In genomic region chr16:10372372-10372771, GRCm38 (mm10) we compare ENCODE assay signal across 22 mouse cellular contexts. TPM values are rescaled to one million over a fixed set of nuclear protein-coding genes. Genes with fewer than 3 reads are reported as not detected.
DNase-seq lines count a peak whose midpoint lies in the region; ATAC-seq and TF ChIP-seq lines count a peak whose summit lies in the region.
"Had no signal": no experiment of that assay in that cellular context is flagged by ENCODE, and none has a peak within 500 bp of the region (broad histone marks: within the 10 kb centered on the region; RNA-seq: fewer than 3 reads in every experiment).

No protein-coding gene starts in this region.

- H3K9ac ChIP-seq in stomach, embryonic 14.5 days (replicated peaks; ENCODE audit: low read depth, low read length), result no peak overlapping the region
- H3K9ac ChIP-seq: forebrain, embryonic 15.5 days; hindbrain, embryonic 15.5 days; midbrain, embryonic 12.5 days; neural tube, embryonic 15.5 days had no signal

- intact Hi-C loops in gastrocnemius, postnatal 14 days (cut with DNase I; ENCODE audit: low total_unique reads), result no loop called here
- intact Hi-C loops in gastrocnemius, adult 2 months (cut with DNase I), result no loop called here

- H3K27ac ChIP-seq in gastrocnemius, adult 2 months, result no peak overlapping the region
- H3K27ac ChIP-seq in stomach, embryonic 14.5 days (ENCODE audit: low read length), result 0 out of 2 replicates have a peak overlapping the region, but pooled peaks have one; percentile 15
- H3K27ac ChIP-seq: embryonic facial prominence, embryonic 10.5 days; forebrain, embryonic 15.5 days; hindbrain, embryonic 15.5 days; midbrain, embryonic 12.5 days; neural tube, embryonic 15.5 days had no signal

- no peak for ATAC-seq in stomach, embryonic 14.5 days (ENCODE audit: insufficient number of reproducible peaks, insufficient read depth, low FRiP score, low read depth)
- ATAC-seq: activated CD4-positive, CD25-positive, alpha-beta regulatory T cell, adult 4 months; forebrain, embryonic 15.5 days; intestine, embryonic 16.5 days had no signal

- H3K4me1 ChIP-seq in stomach, embryonic 14.5 days (ENCODE audit: control insufficient read depth, insufficient read depth, low read length), result peaks cover 26% of the 10 kb centered on the region; the same call in 1 of the 2 replicates

- H3K36me3 ChIP-seq in stomach, embryonic 14.5 days (ENCODE audit: control insufficient read depth, insufficient read depth, low read length), result no peaks in the 10 kb centered on the region
- H3K36me3 ChIP-seq: embryonic facial prominence, embryonic 10.5 days; forebrain, embryonic 15.5 days; hindbrain, embryonic 15.5 days; midbrain, embryonic 12.5 days; neural tube, embryonic 15.5 days had no signal

- no peak for TF ChIP-seq CTCF in gastrocnemius, adult 2 months (IDR thresholded peaks at IDR 0.05)

- H3K27me3 ChIP-seq in stomach, embryonic 14.5 days (ENCODE audit: control insufficient read depth, insufficient read depth, low read length), result no peaks in the 10 kb centered on the region
- H3K27me3 ChIP-seq: forebrain, embryonic 15.5 days; hindbrain, embryonic 15.5 days; midbrain, embryonic 12.5 days; neural tube, embryonic 15.5 days had no signal

- WGBS in stomach, embryonic 14.5 days, result 54% methylated on average over 4 of the region's 4 CpGs

- H3K4me3 ChIP-seq in gastrocnemius, adult 2 months, result no peak overlapping the region
- H3K4me3 ChIP-seq in stomach, embryonic 14.5 days (ENCODE audit: low read depth, low read length), result no peak overlapping the region
- H3K4me3 ChIP-seq: embryonic facial prominence, embryonic 10.5 days; forebrain, embryonic 15.5 days; hindbrain, embryonic 15.5 days; midbrain, embryonic 12.5 days; neural tube, embryonic 15.5 days had no signal

- H3K4me2 ChIP-seq in stomach, embryonic 14.5 days (replicated peaks; ENCODE audit: low read depth, low read length), result no peak overlapping the region
- H3K4me2 ChIP-seq: forebrain, embryonic 15.5 days; hindbrain, embryonic 15.5 days; midbrain, embryonic 12.5 days; neural tube, embryonic 15.5 days had no signal

- H3K9me3 ChIP-seq in stomach, embryonic 14.5 days (ENCODE audit: control insufficient read depth, low read depth, low read length), result no peaks in the 10 kb centered on the region
- H3K9me3 ChIP-seq: embryonic facial prominence, embryonic 10.5 days; forebrain, embryonic 15.5 days; hindbrain, embryonic 15.5 days; midbrain, embryonic 12.5 days; neural tube, embryonic 15.5 days had no signal

- DNase-seq in adrenal gland, adult 2 months, result peak; percentile 10
- no peak for DNase-seq in adrenal gland, postnatal 4 days (ENCODE audit: low spot score in 2 of 2)
- peak; percentile 31 for DNase-seq in gastrocnemius, postnatal 14 days
- DNase-seq in gastrocnemius, adult 2 months, result no peak
- peak; percentile 59 for DNase-seq in kidney, postnatal 10 days
- no peak for DNase-seq in kidney, adult 18-20 months
- DNase-seq in heart, adult 18-20 months, result no peak
- DNase-seq: adrenal gland, postnatal 10 days; lung, postnatal 14 days; right cerebral cortex, adult 18-20 months; right cerebral cortex, postnatal 4 days had no signal

RNA-seq across cellular contexts. Expression of gene Tekt5, which starts 22.9 kb away (rescaled TPM):
- not detected for total RNA-seq in adrenal gland, adult 2 months (2021)
- polyA plus RNA-seq in adrenal gland, adult 2 months (2012; rRNA removed), result 0.09 TPM in 1 of 2 replicates, not detected in the other
- under 1 TPM in 1 of 2 experiments, not detected in 1; 0.28 TPM for total RNA-seq in adrenal gland, postnatal 4 days (2021)
- under 1 TPM in 1 of 2 experiments, not detected in 1; 0.18 TPM for total RNA-seq in gastrocnemius, postnatal 14 days (2021)
- total RNA-seq in gastrocnemius, adult 2 months (2021), result not detected
- 0.70 and 1.0 TPM in 2 replicates for polyA plus RNA-seq in stomach, embryonic 14.5 days (2014; fragmentation: Nextera tagmentation; extraction: Ambion mirVana)
- not detected for total RNA-seq in heart, adult 18-20 months (2021)
- total RNA-seq: hematopoietic stem cell, adult 5-6 weeks; megakaryocyte, adult 5-6 weeks had no signal
- polyA plus RNA-seq: activated CD4-positive, CD25-positive, alpha-beta regulatory T cell, adult 4 months; limb, embryonic 11.5 days had no signal

RNA-seq across cellular contexts. Expression of gene Nubp1, which starts 39.4 kb away (rescaled TPM):
- 10 to 100 TPM; 25.8 to 27.9 TPM for total RNA-seq in adrenal gland, adult 2 months (2021)
- 17.2 and 19.7 TPM in 2 replicates for polyA plus RNA-seq in adrenal gland, adult 2 months (2012; rRNA removed)
- 10 to 100 TPM; 22.2 to 23.4 TPM for total RNA-seq in adrenal gland, postnatal 4 days (2021)
- total RNA-seq in gastrocnemius, postnatal 14 days (2021), result 1 to 10 TPM; 6.5 to 6.9 TPM
- 1 to 10 TPM; 6.2 to 6.3 TPM for total RNA-seq in gastrocnemius, adult 2 months (2021)
- 56.1 and 59.1 TPM in 2 replicates for polyA plus RNA-seq in stomach, embryonic 14.5 days (2014; fragmentation: Nextera tagmentation; extraction: Ambion mirVana)
- total RNA-seq in heart, adult 18-20 months (2021), result 1 to 10 TPM; 7.7 to 8.4 TPM

RNA-seq across cellular contexts. Expression of gene Emp2, which starts 58.6 kb away (rescaled TPM):
- 1 to 10 TPM; 6.0 to 8.5 TPM for total RNA-seq in adrenal gland, adult 2 months (2021)
- 5.9 and 7.5 TPM in 2 replicates for polyA plus RNA-seq in adrenal gland, adult 2 months (2012; rRNA removed)
- 10 to 100 TPM in 1 of 2 experiments, 1 to 10 TPM in 1; 9.7 to 12.5 TPM for total RNA-seq in adrenal gland, postnatal 4 days (2021)
- 10 to 100 TPM in 1 of 2 experiments, 1 to 10 TPM in 1; 6.4 to 10.1 TPM for total RNA-seq in gastrocnemius, postnatal 14 days (2021)
- total RNA-seq in gastrocnemius, adult 2 months (2021), result 1 to 10 TPM; 4.2 to 6.7 TPM
- polyA plus RNA-seq in stomach, embryonic 14.5 days (2014; fragmentation: Nextera tagmentation; extraction: Ambion mirVana), result 26.6 and 31.3 TPM in 2 replicates
- 10 to 100 TPM; 31.4 to 34.6 TPM for total RNA-seq in heart, adult 18-20 months (2021)

Comparison
In these comparisons a context has a peak if more than half of its experiments do, and no peak if none do; other contexts are left out.
1. DNase-seq: peak in adrenal gland, adult 2 months (single experiment), gastrocnemius, postnatal 14 days (single experiment) and kidney, postnatal 10 days (single experiment); none in adrenal gland, postnatal 4 days (0 of 2), gastrocnemius, adult 2 months (single experiment), kidney, adult 18-20 months (single experiment) and heart, adult 18-20 months (0 of 2).